Mouse (Mus musculus) cerebellum, adult 2 months (tissue): ENCODE results near the gene Rbl2.

Source experiments
- CTCF ChIP-seq: fragments of 200-500 bp; IDR thresholded peaks from 2 replicates; pipeline ENCODE4 v1.5.1; 2011; ENCODE audit warnings: low read depth, mild to moderate bottlenecking, control low read depth, low read length, moderate library complexity, borderline replicate concordance; ENCODE audit not compliant: insufficient read depth
- POLR2A ChIP-seq: fragments of 200-500 bp; IDR thresholded peaks from 2 replicates; pipeline ENCODE4 v1.6.1; 2011; ENCODE audit warnings: low read length, control low read depth, borderline replicate concordance; ENCODE audit not compliant: insufficient read depth

GRCm38 (mm10) chr8:91036905-91037304, 33.0 kb upstream of the Rbl2 start:
- no peak for TF ChIP-seq CTCF
- no peak for TF ChIP-seq POLR2A
